Mouse (Mus musculus) embryonic facial prominence, embryonic 11.5 days (tissue): ENCODE results near the gene Taf1d. TPM values are rescaled to one million over a fixed set of nuclear protein-coding genes. Genes with fewer than 3 reads are reported as not detected.

Experiments used
- ATAC-seq: fragments of 200-750 bp; cut with Nextera tagmentation; replicated peaks from 2 replicates; pipeline ENCODE4 v1.8.0; 2017; ENCODE audit warnings: low read depth; ENCODE audit not compliant: insufficient number of reproducible peaks, low FRiP score, low TSS enrichment
- DNase-seq: peaks from one replicate; pipeline ENCODE4 v3.0.0-alpha.2; 2015; ENCODE audit warnings: low spot score
- H3K27ac ChIP-seq: fragments of 300-500 bp; sonication (generic); replicated peaks from 2 replicates; pipeline ENCODE4 v1.5.1; 2014; ENCODE audit warnings: mild to moderate bottlenecking, low read depth, low read length, control low read depth
- H3K27me3 ChIP-seq: fragments of 300-500 bp; sonication (generic); 2 replicates; pipeline ENCODE4 v1.6.1; 2014; ENCODE audit warnings: mild to moderate bottlenecking, low read length, moderate library complexity, mixed read lengths; ENCODE audit not compliant: control insufficient read depth, insufficient read depth
- H3K36me3 ChIP-seq: fragments of 300-500 bp; sonication (generic); replicated peaks from 2 replicates; pipeline ENCODE4 v1.6.1; 2014; ENCODE audit warnings: low read depth, mild to moderate bottlenecking, low read length, moderate library complexity, mixed read lengths; ENCODE audit not compliant: control insufficient read depth, insufficient read depth
- H3K4me1 ChIP-seq: fragments of 300-500 bp; sonication (generic); 2 replicates; pipeline ENCODE4 v1.6.1; 2014; ENCODE audit warnings: low read length, mixed read lengths; ENCODE audit not compliant: control insufficient read depth, insufficient read depth
- H3K4me2 ChIP-seq: fragments of 300-500 bp; sonication (generic); 2 replicates; pipeline ENCODE4 v1.6.1; 2014; ENCODE audit warnings: low read depth, mild to moderate bottlenecking, control low read depth, low read length, moderate library complexity
- H3K4me3 ChIP-seq: fragments of 300-500 bp; sonication (generic); 2 replicates; pipeline ENCODE4 v1.5.1; 2014; ENCODE audit warnings: low read depth, low read length, control low read depth
- H3K9ac ChIP-seq: fragments of 300-500 bp; sonication (generic); replicated peaks from 2 replicates; pipeline ENCODE4 v1.6.1; 2014; ENCODE audit warnings: mild to moderate bottlenecking, control low read depth, low read length
- H3K9me3 ChIP-seq: fragments of 300-500 bp; sonication (generic); replicated peaks from 2 replicates; pipeline ENCODE4 v1.6.1; 2016; ENCODE audit warnings: mild to moderate bottlenecking, low read length, inconsistent platforms, mixed read lengths; ENCODE audit not compliant: control insufficient read depth
- WGBS: fragments of 180-500 bp; shearing (Covaris S2); extraction: QIAGEN DNeasy Blood & Tissue Kit; methylation state at CpG from one replicate; pipeline ENCODE4 v1.1.7; 2014; 5-methylcytosine and 5-hydroxymethylcytosine counted together
- microRNA-seq: library from miRNA; unstranded; fragments of <30 nt; microRNA quantifications from one replicate; pipeline ENCODE4, GENCODE M21; 2016; ENCODE audit warnings: borderline number of aligned reads
- polyA plus RNA-seq: library from polyadenylated mRNA; unstranded; fragments of >200 nt; fragmentation: Nextera tagmentation; extraction: Ambion mirVana; gene quantifications from 2 replicates; pipeline ENCODE4 v1.2.1, GENCODE M21; 2014

The Taf1d gene
- polyA plus RNA-seq, 1 experiment from 2014 or later: 73.3 TPM

DNA sequence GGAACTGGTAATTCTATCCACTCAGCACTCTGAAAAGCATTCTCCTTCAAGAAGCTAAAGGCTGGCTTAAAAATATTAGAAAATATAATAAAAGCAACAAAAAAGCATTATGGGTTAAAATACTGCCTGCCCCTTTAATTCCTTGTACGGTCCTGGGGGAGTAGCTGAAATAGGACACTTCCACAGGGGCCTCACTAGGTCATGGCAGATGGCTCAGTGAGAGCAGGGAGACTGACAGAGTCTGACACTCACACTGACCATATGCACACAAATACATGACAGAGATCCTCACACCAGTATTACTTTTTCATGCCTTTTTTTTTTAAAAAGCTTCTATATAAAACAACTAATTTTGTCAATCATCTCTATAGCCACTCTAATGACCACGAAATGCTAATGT is 43.9 kb downstream of the Taf1d start:
- H3K4me1 ChIP-seq: no peaks in the 10 kb centered on the region
- H3K36me3 ChIP-seq: no peaks in the 10 kb centered on the region; the same call in 1 of the 2 replicates
- ATAC-seq: no peak
- H3K4me2 ChIP-seq: no peak overlapping the region
- no peak overlapping the region for H3K27ac ChIP-seq
- no peak overlapping the region for H3K4me3 ChIP-seq
- WGBS: 55% methylated on average over 2 of the region's 2 CpGs
- no peaks in the 10 kb centered on the region for H3K9me3 ChIP-seq
- no peaks in the 10 kb centered on the region for H3K27me3 ChIP-seq
- H3K9ac ChIP-seq: no peak overlapping the region
- DNase-seq: no peak

DNA sequence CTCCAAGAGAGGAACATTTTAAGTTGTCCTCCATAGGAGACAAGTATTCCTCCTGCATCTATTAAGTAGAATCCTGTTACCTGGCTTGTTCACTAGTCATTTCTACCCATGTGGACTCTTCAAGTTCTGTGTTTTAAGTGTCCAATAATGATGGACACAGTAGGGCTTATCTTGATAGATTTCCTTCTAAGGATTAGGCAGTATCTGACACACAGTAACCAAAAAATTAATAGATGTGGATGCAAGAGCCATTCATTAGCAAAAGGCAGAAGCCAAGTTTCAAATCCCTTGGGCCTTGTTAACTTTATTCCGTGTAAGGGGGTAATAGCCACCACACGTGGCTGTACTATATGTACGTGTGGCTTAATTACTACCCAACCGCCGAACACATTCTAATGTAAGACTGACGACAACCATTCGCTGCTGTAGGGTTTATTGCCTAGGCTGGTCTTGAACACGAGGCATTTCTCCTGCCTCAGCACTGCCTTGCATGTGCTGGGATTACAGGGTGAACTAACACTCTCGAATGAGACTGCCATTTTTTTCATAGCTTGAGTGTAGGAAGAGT is 51.0 kb downstream of the Taf1d start:
- Histone ChIP-seq H3K4me2 (peak overlapping the region; percentile 36), H3K4me3 (peak overlapping the region; percentile 71), H3K27ac (no peak overlapping the region; the same call in 1 of the 2 replicates), H3K4me1 (no peaks in the 10 kb centered on the region), H3K27me3 (no peaks in the 10 kb centered on the region), H3K9me3 (no peaks in the 10 kb centered on the region), H3K9ac (peak overlapping the region; percentile 88), H3K36me3 (no peaks in the 10 kb centered on the region)
- DNase-seq: no peak
- 1% methylated on average over 9 of the region's 9 CpGs for WGBS
- ATAC-seq: peak; percentile 70

DNA sequence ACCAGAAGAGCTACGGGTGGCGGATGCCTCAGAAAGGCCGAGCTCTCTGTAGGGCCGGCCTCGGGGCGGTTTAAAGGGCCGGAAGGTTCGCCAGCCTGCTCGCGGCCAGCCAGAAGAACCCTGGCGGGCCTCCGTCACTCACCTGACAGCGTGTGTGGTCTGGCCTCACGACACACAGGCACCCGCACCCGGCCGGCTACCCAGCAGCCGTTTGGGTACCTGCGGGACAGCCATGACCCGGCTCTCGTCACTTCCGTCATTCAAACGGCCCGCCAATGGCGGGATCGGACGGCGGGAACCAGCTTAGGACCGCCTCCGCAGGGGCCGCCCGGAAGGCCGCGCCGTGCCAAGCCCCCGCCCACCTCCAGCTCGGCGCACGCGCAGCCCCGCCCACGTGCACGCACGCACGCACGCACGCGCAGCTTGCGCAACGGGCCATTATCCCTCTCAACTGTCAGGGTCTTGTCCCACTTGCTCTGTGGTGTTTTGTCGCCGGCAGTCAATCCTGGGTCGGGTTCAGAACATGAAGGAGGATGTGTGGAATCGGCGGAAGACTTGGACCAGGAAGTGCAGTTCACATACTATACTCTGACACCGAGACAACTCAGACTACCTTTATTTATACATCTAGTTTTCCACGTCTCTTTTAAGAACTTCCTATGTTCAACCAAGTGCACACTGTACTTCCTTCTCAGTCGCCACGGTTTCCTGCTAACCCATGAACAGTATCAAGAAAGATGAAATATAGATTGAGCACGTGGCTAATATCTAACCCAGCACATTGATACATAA is 51.7 kb downstream of the Taf1d start, which contains the start of gene Cep295:
Gene Cep295, minus strand, starts transcription at position 305 of the 792 bp plus-strand sequence.
- Histone ChIP-seq H3K4me2 (peak within 1 kb of the TSS; percentile 36), H3K9me3 (no peaks in the 10 kb centered on the region), H3K4me3 (peak within 1 kb of the TSS; percentile 71), H3K9ac (peak within 1 kb of the TSS; percentile 88), H3K4me1 (no peaks in the 10 kb centered on the region), H3K36me3 (no peaks in the 10 kb centered on the region), H3K27ac (no peak within 1 kb of the TSS; the same call in 1 of the 2 replicates), H3K27me3 (no peaks in the 10 kb centered on the region)
- ATAC-seq (peak; percentile 100), DNase-seq (peak; percentile 96)
- 3% methylated on average over 59 of the region's 60 CpGs for WGBS

DNA sequence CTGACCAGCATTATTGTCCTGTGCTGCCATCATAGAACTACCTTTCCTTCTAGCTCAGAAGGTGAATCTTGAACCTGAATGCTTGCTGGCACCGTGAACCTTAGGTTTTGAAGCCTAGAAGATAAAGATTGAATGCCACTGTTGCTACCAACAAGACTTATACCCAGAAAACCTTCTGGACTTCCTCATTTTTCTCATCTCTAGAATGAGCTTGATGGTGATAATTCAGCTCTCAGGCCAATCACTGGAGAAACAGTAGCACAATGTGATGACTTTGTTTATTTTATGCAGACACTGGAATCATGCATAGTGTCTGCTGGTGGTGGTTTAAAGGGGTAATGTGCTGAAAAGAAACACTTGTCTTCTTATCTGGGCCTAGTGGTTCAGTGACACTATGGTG is 58.8 kb downstream of the Taf1d start:
- DNase-seq (no peak), ATAC-seq (no peak)
- H3K4me1 ChIP-seq: no peaks in the 10 kb centered on the region
- H3K27me3 ChIP-seq: no peaks in the 10 kb centered on the region
- no peak overlapping the region for H3K4me2 ChIP-seq
- H3K4me3 ChIP-seq: no peak overlapping the region
- H3K9ac ChIP-seq: no peak overlapping the region
- no peaks in the 10 kb centered on the region for H3K36me3 ChIP-seq
- no peak overlapping the region for H3K27ac ChIP-seq
- H3K9me3 ChIP-seq: no peaks in the 10 kb centered on the region
- WGBS: 81% methylated on average over 1 of the region's 1 CpGs

- WGBS: 73% methylated on average over 1 of the region's 1 CpGs
- Histone ChIP-seq H3K27me3 (no peaks in the 10 kb centered on the region), H3K9ac (no peak overlapping the region), H3K4me1 (no peaks in the 10 kb centered on the region), H3K4me3 (no peak overlapping the region), H3K9me3 (no peaks in the 10 kb centered on the region), H3K36me3 (no peaks in the 10 kb centered on the region), H3K4me2 (no peak overlapping the region), H3K27ac (no peak overlapping the region)
- DNase-seq: peak; percentile 59
- 0 out of 2 replicates have a peak, but pooled peaks have one; percentile 23 for ATAC-seq
These were observed 59.8 kb downstream of the Taf1d start for GRCm38 (mm10) chr9:15365856-15366255.

GRCm38 (mm10) chr9:15366260-15366659 is 60.2 kb downstream of the Taf1d start:
- Histone ChIP-seq H3K4me3 (no peak overlapping the region), H3K27ac (no peak overlapping the region), H3K9me3 (no peaks in the 10 kb centered on the region), H3K9ac (no peak overlapping the region), H3K36me3 (no peaks in the 10 kb centered on the region), H3K27me3 (no peaks in the 10 kb centered on the region), H3K4me1 (no peaks in the 10 kb centered on the region), H3K4me2 (no peak overlapping the region)
- DNase-seq (no peak), ATAC-seq (no peak)
- WGBS: 68% methylated on average over 2 of the region's 2 CpGs

Small RNAs within 50 kb of the gene (microRNA-seq; reads per million reads assigned to microRNA genes)
- not detected for gene Gm49349
- not detected for gene mmu-mir-7650

Other genes with a start within 250 kb of the Taf1d start
- not detected in 2 replicates for gene Hephl1, start 194.1 kb upstream of the Taf1d start, polyA plus RNA-seq
- gene Vstm5, start 67.2 kb upstream of the Taf1d start, polyA plus RNA-seq: 1.7 and 1.8 TPM in 2 replicates
- 37.3 and 38.8 TPM in 2 replicates for gene Med17, start 26.3 kb upstream of the Taf1d start, polyA plus RNA-seq
- 5.7 and 5.8 TPM in 2 replicates for gene 4931406C07Rik, start 234 bp downstream of the Taf1d start, polyA plus RNA-seq
- gene Cep295, start 51.6 kb downstream of the Taf1d start, polyA plus RNA-seq: 19.1 and 22.0 TPM in 2 replicates
- gene Smco4, start 187.2 kb downstream of the Taf1d start, polyA plus RNA-seq: 3.5 and 4.8 TPM in 2 replicates